Mouse (Mus musculus): ENCODE measurements around the gene Scube1. TPM values are rescaled to one million over a fixed set of nuclear protein-coding genes. Genes with fewer than 3 reads are reported as not detected.

The Scube1 gene
- polyA plus RNA-seq, 1 experiment from 2014 or later, result 3.0 TPM

- H3K27ac ChIP-seq, result no peak overlapping the region
- H3K9me3 ChIP-seq (replicated peaks; ENCODE audit: low read length), result no peaks in the 10 kb centered on the region
- TF ChIP-seq CTCF (IDR thresholded peaks at IDR 0.05; ENCODE audit: low read depth), result peak; percentile 14; the same call in 1 of the 2 replicates
- no peak for ATAC-seq (replicated peaks; ENCODE audit: low FRiP score, low read depth)
- H3K36me3 ChIP-seq (ENCODE audit: insufficient read depth, low read length), result no peaks in the 10 kb centered on the region
- H3K4me3 ChIP-seq (replicated peaks; ENCODE audit: low read depth, low read length), result no peak overlapping the region
- H3K9ac ChIP-seq (ENCODE audit: low read depth, low read length), result no peak overlapping the region
- H3K27me3 ChIP-seq (ENCODE audit: insufficient read depth, low read length), result no peaks in the 10 kb centered on the region
- 23% methylated on average over 9 of the region's 9 CpGs for WGBS
- H3K4me1 ChIP-seq (replicated peaks; ENCODE audit: insufficient read depth, low read length), result no peaks in the 10 kb centered on the region
- DNase-seq (ENCODE audit: low spot score), result peak; percentile 36
- no peak overlapping the region for H3K4me2 ChIP-seq (ENCODE audit: low read length)
Observed at GRCm38 (mm10) chr15:83686601-83687000, 38.2 kb downstream of the Scube1 start.

- Histone ChIP-seq H3K36me3 (ENCODE audit: insufficient read depth, low read length) (no peaks in the 10 kb centered on the region), H3K9ac (ENCODE audit: low read depth, low read length) (no peak overlapping the region), H3K9me3 (replicated peaks; ENCODE audit: low read length) (no peaks in the 10 kb centered on the region), H3K4me1 (replicated peaks; ENCODE audit: insufficient read depth, low read length) (no peaks in the 10 kb centered on the region), H3K4me3 (replicated peaks; ENCODE audit: low read depth, low read length) (no peak overlapping the region), H3K27me3 (ENCODE audit: insufficient read depth, low read length) (no peaks in the 10 kb centered on the region), H3K27ac (no peak overlapping the region), H3K4me2 (ENCODE audit: low read length) (no peak overlapping the region)
- TF ChIP-seq CTCF (IDR thresholded peaks at IDR 0.05; ENCODE audit: low read depth), result no peak
- 97% methylated on average over 3 of the region's 3 CpGs for WGBS
- no peak for DNase-seq (ENCODE audit: low spot score)
- no peak for ATAC-seq (replicated peaks; ENCODE audit: low FRiP score, low read depth)
Observed at GRCm38 (mm10) chr15:83685950-83686349, 38.9 kb downstream of the Scube1 start.

DNA sequence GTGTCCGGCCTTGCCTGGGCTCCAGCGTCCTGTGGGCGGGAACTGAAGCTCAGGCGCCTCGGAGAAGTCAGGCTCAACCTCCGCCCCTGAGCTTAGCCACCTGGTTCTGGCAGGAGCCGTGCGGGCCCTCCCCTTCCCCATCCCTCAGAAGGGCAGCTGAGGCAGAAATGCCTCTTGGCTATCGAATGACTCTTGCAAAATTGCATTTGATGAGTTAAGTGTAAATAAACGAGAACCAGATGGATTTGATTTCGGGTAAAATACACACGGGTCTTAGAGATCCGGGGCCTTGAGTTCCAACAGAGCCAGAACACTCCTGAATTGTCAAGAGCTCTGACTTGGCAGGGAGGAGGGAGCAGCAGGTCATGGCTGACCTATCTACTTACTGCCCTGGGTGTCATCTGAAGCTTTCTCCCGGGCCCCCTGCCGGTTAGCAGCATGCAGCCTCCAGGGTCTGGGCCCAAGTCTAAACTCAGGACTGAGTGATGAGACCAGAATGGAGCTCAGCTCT is 41.7 kb downstream of the Scube1 start:
- Histone ChIP-seq H3K4me3 (replicated peaks; ENCODE audit: low read depth, low read length) (no peak overlapping the region), H3K36me3 (ENCODE audit: insufficient read depth, low read length) (no peaks in the 10 kb centered on the region), H3K9ac (ENCODE audit: low read depth, low read length) (no peak overlapping the region), H3K27ac (no peak overlapping the region), H3K4me1 (replicated peaks; ENCODE audit: insufficient read depth, low read length) (no peaks in the 10 kb centered on the region), H3K4me2 (ENCODE audit: low read length) (no peak overlapping the region), H3K27me3 (ENCODE audit: insufficient read depth, low read length) (no peaks in the 10 kb centered on the region), H3K9me3 (replicated peaks; ENCODE audit: low read length) (no peaks in the 10 kb centered on the region)
- 31% methylated on average over 15 of the region's 15 CpGs for WGBS
- peak; percentile 43 for DNase-seq (ENCODE audit: low spot score)
- ATAC-seq (replicated peaks; ENCODE audit: low FRiP score, low read depth), result no peak
- 0 out of 2 replicates have a peak, but pooled peaks have one; percentile 4 for TF ChIP-seq CTCF (IDR thresholded peaks at IDR 0.05; ENCODE audit: low read depth)

DNA sequence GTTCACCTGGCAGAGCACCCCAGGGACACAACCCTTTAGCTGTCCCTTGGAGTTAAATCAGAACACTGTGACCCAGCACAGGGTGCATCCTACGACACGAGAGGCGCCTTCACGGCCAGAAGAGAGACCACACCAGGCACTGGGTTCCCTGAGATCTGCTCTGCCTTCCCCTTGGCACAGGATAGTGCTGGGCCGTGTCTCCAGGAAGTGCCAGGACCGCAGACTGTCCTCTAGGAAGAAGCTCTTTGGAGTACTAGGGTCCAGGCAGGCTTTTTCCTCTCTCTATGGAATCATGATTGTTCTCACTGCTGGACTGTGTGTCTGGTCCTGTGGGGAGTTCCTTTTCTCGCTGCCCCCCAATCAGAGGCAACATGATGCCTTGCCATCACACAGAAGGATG is 44.5 kb downstream of the Scube1 start:
- 82% methylated on average over 7 of the region's 7 CpGs for WGBS
- no peak for TF ChIP-seq CTCF (IDR thresholded peaks at IDR 0.05; ENCODE audit: low read depth)

GRCm38 (mm10) chr15:83679729-83680128 is 45.1 kb downstream of the Scube1 start:
- H3K27ac ChIP-seq, result no peak overlapping the region
- DNase-seq (ENCODE audit: low spot score) (no peak), ATAC-seq (replicated peaks; ENCODE audit: low FRiP score, low read depth) (no peak)
- no peak for TF ChIP-seq CTCF (IDR thresholded peaks at IDR 0.05; ENCODE audit: low read depth)
- 86% methylated on average over 5 of the region's 5 CpGs for WGBS
- H3K9ac ChIP-seq (ENCODE audit: low read depth, low read length), result no peak overlapping the region
- H3K36me3 ChIP-seq (ENCODE audit: insufficient read depth, low read length), result no peaks in the 10 kb centered on the region
- H3K4me3 ChIP-seq (replicated peaks; ENCODE audit: low read depth, low read length), result no peak overlapping the region
- H3K4me1 ChIP-seq (replicated peaks; ENCODE audit: insufficient read depth, low read length), result no peaks in the 10 kb centered on the region
- no peak overlapping the region for H3K4me2 ChIP-seq (ENCODE audit: low read length)
- no peaks in the 10 kb centered on the region for H3K27me3 ChIP-seq (ENCODE audit: insufficient read depth, low read length)
- no peaks in the 10 kb centered on the region for H3K9me3 ChIP-seq (replicated peaks; ENCODE audit: low read length)

More for the DNA sequence above, 44.5 kb downstream of the Scube1 start:
- H3K4me3 ChIP-seq (replicated peaks; ENCODE audit: low read depth, low read length), result no peak overlapping the region
- H3K36me3 ChIP-seq (ENCODE audit: insufficient read depth, low read length), result no peaks in the 10 kb centered on the region
- DNase-seq (ENCODE audit: low spot score) (no peak), ATAC-seq (replicated peaks; ENCODE audit: low FRiP score, low read depth) (no peak)
- no peaks in the 10 kb centered on the region for H3K27me3 ChIP-seq (ENCODE audit: insufficient read depth, low read length)
- H3K9me3 ChIP-seq (replicated peaks; ENCODE audit: low read length), result no peaks in the 10 kb centered on the region
- H3K4me1 ChIP-seq (replicated peaks; ENCODE audit: insufficient read depth, low read length), result no peaks in the 10 kb centered on the region
- H3K9ac ChIP-seq (ENCODE audit: low read depth, low read length), result no peak overlapping the region
- no peak overlapping the region for H3K27ac ChIP-seq
- H3K4me2 ChIP-seq (ENCODE audit: low read length), result no peak overlapping the region

- no peak overlapping the region for H3K4me3 ChIP-seq (replicated peaks; ENCODE audit: low read depth, low read length)
- DNase-seq (ENCODE audit: low spot score) (no peak), ATAC-seq (replicated peaks; ENCODE audit: low FRiP score, low read depth) (no peak)
- H3K4me2 ChIP-seq (ENCODE audit: low read length), result no peak overlapping the region
- no peaks in the 10 kb centered on the region for H3K36me3 ChIP-seq (ENCODE audit: insufficient read depth, low read length)
- H3K9me3 ChIP-seq (replicated peaks; ENCODE audit: low read length), result no peaks in the 10 kb centered on the region
- no peak overlapping the region for H3K27ac ChIP-seq
- H3K9ac ChIP-seq (ENCODE audit: low read depth, low read length), result no peak overlapping the region
- WGBS, result 19% methylated on average over 11 of the region's 11 CpGs
- no peaks in the 10 kb centered on the region for H3K27me3 ChIP-seq (ENCODE audit: insufficient read depth, low read length)
- no peak for TF ChIP-seq CTCF (IDR thresholded peaks at IDR 0.05; ENCODE audit: low read depth)
- H3K4me1 ChIP-seq (replicated peaks; ENCODE audit: insufficient read depth, low read length), result no peaks in the 10 kb centered on the region
Observed at GRCm38 (mm10) chr15:83678606-83679005, 46.2 kb downstream of the Scube1 start.

- Histone ChIP-seq H3K36me3 (ENCODE audit: insufficient read depth, low read length) (no peaks in the 10 kb centered on the region), H3K9me3 (replicated peaks; ENCODE audit: low read length) (no peaks in the 10 kb centered on the region), H3K27me3 (ENCODE audit: insufficient read depth, low read length) (no peaks in the 10 kb centered on the region), H3K4me2 (ENCODE audit: low read length) (no peak overlapping the region), H3K4me1 (replicated peaks; ENCODE audit: insufficient read depth, low read length) (no peaks in the 10 kb centered on the region), H3K9ac (ENCODE audit: low read depth, low read length) (no peak overlapping the region), H3K27ac (no peak overlapping the region), H3K4me3 (replicated peaks; ENCODE audit: low read depth, low read length) (no peak overlapping the region)
- peak; percentile 35 for DNase-seq (ENCODE audit: low spot score)
- TF ChIP-seq CTCF (IDR thresholded peaks at IDR 0.05; ENCODE audit: low read depth), result no peak
- 18% methylated on average over 7 of the region's 7 CpGs for WGBS
- 0 out of 2 replicates have a peak, but pooled peaks have one; percentile 17 for ATAC-seq (replicated peaks; ENCODE audit: low FRiP score, low read depth)
Observed at GRCm38 (mm10) chr15:83678089-83678488, 46.7 kb downstream of the Scube1 start.

Measured in kidney, postnatal 0 days (tissue).